Mouse (Mus musculus): ENCODE results near the gene Foxn3. TPM values are rescaled to one million over a fixed set of nuclear protein-coding genes. Genes with fewer than 3 reads are reported as not detected.

The Foxn3 gene
- polyA plus RNA-seq, 1 experiment = 91.0 TPM

- WGBS = 93% methylated on average over 5 of the region's 5 CpGs
Observed at GRCm38 (mm10) chr12:99433402-99433801, 130.0 kb downstream of the Foxn3 start.

DNA sequence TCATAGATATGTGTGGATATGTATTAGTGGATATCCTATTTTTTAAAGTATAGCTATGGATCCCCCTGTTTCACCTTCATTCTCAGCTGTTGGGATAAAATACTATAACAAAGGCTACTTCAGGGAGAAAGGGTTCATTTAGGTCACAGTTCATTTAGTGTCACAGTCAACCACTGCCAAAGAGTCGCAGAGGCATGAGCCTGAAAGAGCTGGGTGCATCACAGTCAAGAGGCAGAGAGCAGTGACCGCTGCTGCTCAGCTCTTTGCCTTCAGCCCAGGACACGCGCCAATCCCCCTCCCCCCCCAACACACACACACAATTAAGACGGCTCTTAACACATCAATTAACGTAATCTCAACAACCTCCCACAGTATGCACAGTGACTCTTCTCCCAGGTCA, 131.8 kb downstream of the Foxn3 start:
- TF ChIP-seq POLR2A (IDR thresholded peaks at IDR 0.05; ENCODE audit: insufficient read depth, low read depth, low read length) (no peak), CTCF (IDR thresholded peaks at IDR 0.05; ENCODE audit: insufficient read depth, low read depth, low read length) (no peak)
- WGBS = 70% methylated on average over 6 of the region's 6 CpGs
- H3K4me1 ChIP-seq (ENCODE audit: control insufficient read depth, insufficient read depth, low read length) = no peaks in the 10 kb centered on the region
- no peak overlapping the region for H3K4me3 ChIP-seq (ENCODE audit: insufficient read depth, low read depth, low read length)
- no peak overlapping the region for H3K27ac ChIP-seq (ENCODE audit: insufficient read depth, low read depth, low read length)

More at GRCm38 (mm10) chr12:99433402-99433801, 130.0 kb downstream of the Foxn3 start:
- Histone ChIP-seq H3K4me3 (ENCODE audit: insufficient read depth, low read depth, low read length) (no peak overlapping the region), H3K27ac (ENCODE audit: insufficient read depth, low read depth, low read length) (no peak overlapping the region), H3K4me1 (ENCODE audit: control insufficient read depth, insufficient read depth, low read length) (no peaks in the 10 kb centered on the region)
- TF ChIP-seq CTCF (IDR thresholded peaks at IDR 0.05; ENCODE audit: insufficient read depth, low read depth, low read length) (no peak), POLR2A (IDR thresholded peaks at IDR 0.05; ENCODE audit: insufficient read depth, low read depth, low read length) (no peak)

DNA sequence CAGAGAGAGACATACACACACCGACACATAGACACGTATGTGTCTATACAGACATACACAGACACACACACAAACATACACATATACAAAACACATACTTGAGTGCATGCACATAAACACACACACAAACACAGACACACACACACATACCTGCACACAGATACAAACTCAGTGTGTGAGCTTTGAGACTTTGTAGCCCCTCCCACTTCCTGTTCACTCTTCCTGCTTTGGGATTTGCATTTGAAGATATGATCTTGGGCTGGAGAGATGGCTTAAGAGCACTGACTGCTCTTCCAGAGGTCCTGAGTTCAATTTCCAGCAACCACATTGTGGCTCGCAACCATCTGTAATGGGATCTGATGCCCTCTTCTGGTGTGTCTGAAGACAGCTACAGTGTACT, 132.4 kb downstream of the Foxn3 start:
- WGBS = 99% methylated on average over 3 of the region's 3 CpGs
- no peak overlapping the region for H3K4me3 ChIP-seq (ENCODE audit: insufficient read depth, low read depth, low read length)
- TF ChIP-seq POLR2A (IDR thresholded peaks at IDR 0.05; ENCODE audit: insufficient read depth, low read depth, low read length) (no peak), CTCF (IDR thresholded peaks at IDR 0.05; ENCODE audit: insufficient read depth, low read depth, low read length) (no peak)
- H3K4me1 ChIP-seq (ENCODE audit: control insufficient read depth, insufficient read depth, low read length) = no peaks in the 10 kb centered on the region
- no peak overlapping the region for H3K27ac ChIP-seq (ENCODE audit: insufficient read depth, low read depth, low read length)

DNA sequence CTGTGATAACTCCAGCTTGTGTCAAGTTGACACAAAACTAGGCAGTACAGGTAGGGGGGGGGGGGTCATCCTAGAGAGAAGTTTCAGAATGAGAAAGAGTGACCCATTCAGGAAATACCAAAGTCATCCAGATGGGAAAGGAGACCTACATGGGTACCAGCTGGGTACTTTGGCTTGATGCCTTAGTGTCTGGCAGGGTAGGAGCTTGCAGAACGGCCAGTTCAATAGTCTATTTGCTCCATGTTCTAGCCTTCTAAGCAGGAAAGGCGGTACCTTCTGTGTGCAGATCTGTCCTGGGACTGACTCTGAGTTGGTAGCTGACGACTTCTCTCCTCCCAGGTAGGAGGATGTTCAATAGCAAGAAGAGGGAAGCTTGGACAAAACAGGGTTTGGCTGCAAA, 134.3 kb downstream of the Foxn3 start:
- Histone ChIP-seq H3K27ac (ENCODE audit: insufficient read depth, low read depth, low read length) (no peak overlapping the region), H3K4me3 (ENCODE audit: insufficient read depth, low read depth, low read length) (no peak overlapping the region), H3K4me1 (ENCODE audit: control insufficient read depth, insufficient read depth, low read length) (no peaks in the 10 kb centered on the region)
- WGBS = 91% methylated on average over 3 of the region's 3 CpGs
- TF ChIP-seq CTCF (IDR thresholded peaks at IDR 0.05; ENCODE audit: insufficient read depth, low read depth, low read length) (no peak), POLR2A (IDR thresholded peaks at IDR 0.05; ENCODE audit: insufficient read depth, low read depth, low read length) (no peak)

GRCm38 (mm10) chr12:99426207-99426916, 137.0 kb downstream of the Foxn3 start:
- Histone ChIP-seq H3K4me1 (ENCODE audit: control insufficient read depth, insufficient read depth, low read length) (no peaks in the 10 kb centered on the region), H3K27ac (ENCODE audit: insufficient read depth, low read depth, low read length) (no peak overlapping the region), H3K4me3 (ENCODE audit: insufficient read depth, low read depth, low read length) (no peak overlapping the region)
- 83% methylated on average over 14 of the region's 14 CpGs for WGBS
- TF ChIP-seq CTCF (IDR thresholded peaks at IDR 0.05; ENCODE audit: insufficient read depth, low read depth, low read length) (no peak), POLR2A (IDR thresholded peaks at IDR 0.05; ENCODE audit: insufficient read depth, low read depth, low read length) (no peak)

GRCm38 (mm10) chr12:99419396-99419760, 144.0 kb downstream of the Foxn3 start:
- no peak overlapping the region for H3K4me3 ChIP-seq (ENCODE audit: insufficient read depth, low read depth, low read length)
- H3K4me1 ChIP-seq (ENCODE audit: control insufficient read depth, insufficient read depth, low read length) = peaks cover 9% of the 10 kb centered on the region; the same call in 1 of the 2 replicates
- TF ChIP-seq POLR2A (IDR thresholded peaks at IDR 0.05; ENCODE audit: insufficient read depth, low read depth, low read length) (no peak), CTCF (IDR thresholded peaks at IDR 0.05; ENCODE audit: insufficient read depth, low read depth, low read length) (no peak)
- WGBS = 94% methylated on average over 2 of the region's 2 CpGs
- no peak overlapping the region for H3K27ac ChIP-seq (ENCODE audit: insufficient read depth, low read depth, low read length)

DNA sequence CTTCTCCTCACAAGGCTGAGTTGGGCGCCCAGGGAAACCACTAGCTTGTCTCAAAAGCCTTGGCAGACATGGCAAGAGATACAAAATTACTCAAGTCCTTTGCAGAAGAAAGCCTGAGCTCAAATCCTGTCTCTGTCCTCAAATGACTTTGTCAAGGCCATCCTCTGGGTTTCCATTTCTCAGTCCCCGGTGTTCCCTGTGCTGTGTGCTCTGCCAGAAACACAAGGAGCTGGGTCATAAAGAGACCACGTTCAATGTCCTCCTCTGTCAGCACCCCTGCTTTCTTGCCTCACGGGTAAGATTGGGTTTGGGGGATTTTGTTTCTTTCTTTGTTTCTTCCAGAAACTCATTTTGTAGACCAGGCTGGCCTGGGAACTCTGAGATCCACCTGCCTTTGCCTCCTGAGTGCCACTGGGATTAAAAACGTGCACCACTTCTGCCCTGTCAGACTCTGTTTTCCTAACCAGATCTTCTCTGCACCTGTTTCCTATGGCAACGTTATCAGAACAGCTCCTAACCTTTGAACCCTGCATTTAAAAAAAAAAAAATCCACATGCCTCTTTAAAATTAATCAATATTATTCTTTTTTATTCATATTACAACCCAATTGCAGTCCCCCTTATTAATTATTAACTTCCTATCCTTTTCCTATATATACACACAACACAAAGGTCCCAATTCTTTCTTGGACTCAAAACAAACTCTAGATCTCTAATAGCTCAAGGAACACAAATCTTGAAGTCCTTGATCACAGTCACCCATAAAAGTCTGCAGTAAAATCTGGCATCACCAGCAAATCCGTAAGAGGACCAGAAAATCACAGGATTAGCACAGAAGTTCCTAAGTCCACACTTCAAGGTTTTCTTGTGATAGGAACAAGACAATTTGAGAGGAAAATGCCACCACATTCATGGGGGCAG, 144.6 kb downstream of the Foxn3 start:
- no peak for TF ChIP-seq POLR2A (IDR thresholded peaks at IDR 0.05; ENCODE audit: insufficient read depth, low read depth, low read length)
- no peak for TF ChIP-seq CTCF (IDR thresholded peaks at IDR 0.05; ENCODE audit: insufficient read depth, low read depth, low read length)
- Histone ChIP-seq H3K27ac (ENCODE audit: insufficient read depth, low read depth, low read length) (no peak overlapping the region), H3K4me3 (ENCODE audit: insufficient read depth, low read depth, low read length) (no peak overlapping the region), H3K4me1 (ENCODE audit: control insufficient read depth, insufficient read depth, low read length) (peaks cover 9% of the 10 kb centered on the region; the same call in 1 of the 2 replicates)
- 80% methylated on average over 7 of the region's 7 CpGs for WGBS

GRCm38 (mm10) chr12:99417885-99418284, 145.5 kb downstream of the Foxn3 start:
- H3K27ac ChIP-seq (ENCODE audit: insufficient read depth, low read depth, low read length) = no peak overlapping the region
- H3K4me1 ChIP-seq (ENCODE audit: control insufficient read depth, insufficient read depth, low read length) = peaks cover 9% of the 10 kb centered on the region; the same call in 1 of the 2 replicates
- H3K4me3 ChIP-seq (ENCODE audit: insufficient read depth, low read depth, low read length) = no peak overlapping the region
- 63% methylated on average over 9 of the region's 9 CpGs for WGBS
- TF ChIP-seq POLR2A (IDR thresholded peaks at IDR 0.05; ENCODE audit: insufficient read depth, low read depth, low read length) = no peak
- TF ChIP-seq CTCF (IDR thresholded peaks at IDR 0.05; ENCODE audit: insufficient read depth, low read depth, low read length) = no peak

GRCm38 (mm10) chr12:99415538-99415937, 147.8 kb downstream of the Foxn3 start:
- TF ChIP-seq CTCF (IDR thresholded peaks at IDR 0.05; ENCODE audit: insufficient read depth, low read depth, low read length) (no peak), POLR2A (IDR thresholded peaks at IDR 0.05; ENCODE audit: insufficient read depth, low read depth, low read length) (no peak)
- no peak overlapping the region for H3K4me3 ChIP-seq (ENCODE audit: insufficient read depth, low read depth, low read length)
- WGBS = 62% methylated on average over 5 of the region's 5 CpGs
- no peak overlapping the region for H3K27ac ChIP-seq (ENCODE audit: insufficient read depth, low read depth, low read length)
- peaks cover 9% of the 10 kb centered on the region; the same call in 1 of the 2 replicates for H3K4me1 ChIP-seq (ENCODE audit: control insufficient read depth, insufficient read depth, low read length)

Measured in olfactory bulb, adult 2 months (tissue).